Mouse (Mus musculus) CD4-positive helper T cell, adult 2 months (primary cell): ENCODE results near the gene Aldh1a7.
"Not testable (repeated sequence)": the region's sequence is repeated elsewhere in the genome, so short reads cannot be mapped to it uniquely, and the experiment has no call there.

Source experiments
- DNase-seq: peaks from one replicate; pipeline ENCODE4 v3.0.0-alpha.2; 2012; ENCODE audit warnings: low read depth, missing footprints, low spot score

The Aldh1a7 gene

DNA sequence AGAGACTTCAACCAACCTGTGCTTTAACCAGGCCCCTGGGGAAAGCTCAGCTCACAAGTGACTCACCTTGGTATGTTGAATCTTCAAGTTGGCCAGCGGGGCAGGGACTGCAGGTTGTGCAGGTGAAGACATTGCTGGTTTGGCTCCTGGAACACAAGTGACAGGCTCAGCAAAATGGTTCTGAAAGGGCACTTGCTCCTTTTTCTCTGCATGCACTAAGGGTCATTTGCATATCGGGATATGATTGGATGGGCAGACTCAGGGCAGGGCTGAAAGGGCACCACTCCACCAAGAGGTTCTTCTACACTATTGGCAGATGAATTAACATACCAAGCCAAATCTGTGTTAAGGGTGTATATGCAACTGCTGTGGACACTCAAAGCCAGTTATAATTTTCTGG is at the start of gene Aldh1a7:
Gene Aldh1a7 (minus strand): TSS at position 182 of the 400 bp plus-strand sequence.
- no peak for DNase-seq

DNA sequence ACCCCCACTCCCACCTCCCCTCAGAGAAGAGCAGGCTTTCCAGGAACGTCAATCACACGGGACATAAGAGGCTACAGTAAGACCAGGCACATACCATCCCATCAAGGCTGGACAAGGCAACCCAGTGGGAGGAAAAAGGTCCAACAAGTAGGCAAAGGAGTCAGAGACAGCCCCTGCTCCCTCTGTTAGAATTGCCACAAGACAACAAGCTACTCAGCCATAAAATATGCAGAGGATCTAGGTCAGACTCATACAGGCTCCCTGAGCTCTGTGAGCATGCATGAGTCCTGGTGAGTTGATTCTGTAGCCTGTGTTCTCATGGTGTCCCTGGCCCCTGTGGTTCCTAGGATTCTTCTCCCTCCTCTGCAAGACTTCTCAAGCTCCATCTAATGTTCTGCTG is 48.3 kb upstream of the Aldh1a7 start:
- DNase-seq = no peak

DNA sequence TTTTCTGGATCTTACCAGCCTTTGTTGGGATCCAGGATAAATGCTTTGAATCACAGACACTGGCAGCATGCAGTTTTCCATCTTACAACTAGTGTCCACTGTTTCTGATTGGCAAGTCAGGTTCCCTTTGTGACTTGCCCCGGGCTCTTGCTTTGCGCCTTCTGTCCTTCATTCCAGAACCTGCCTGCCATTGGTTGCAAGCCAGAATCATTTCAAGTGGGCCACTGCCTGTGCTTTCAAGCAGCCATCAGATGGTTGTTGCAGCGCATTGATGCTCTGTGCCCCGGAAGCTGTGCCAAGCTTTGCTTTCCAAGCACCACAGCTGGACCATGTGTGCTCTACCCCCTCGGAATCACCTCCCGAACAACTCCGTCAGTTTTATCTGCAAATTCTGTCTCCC is 46.6 kb upstream of the Aldh1a7 start:
- no peak for DNase-seq

DNA sequence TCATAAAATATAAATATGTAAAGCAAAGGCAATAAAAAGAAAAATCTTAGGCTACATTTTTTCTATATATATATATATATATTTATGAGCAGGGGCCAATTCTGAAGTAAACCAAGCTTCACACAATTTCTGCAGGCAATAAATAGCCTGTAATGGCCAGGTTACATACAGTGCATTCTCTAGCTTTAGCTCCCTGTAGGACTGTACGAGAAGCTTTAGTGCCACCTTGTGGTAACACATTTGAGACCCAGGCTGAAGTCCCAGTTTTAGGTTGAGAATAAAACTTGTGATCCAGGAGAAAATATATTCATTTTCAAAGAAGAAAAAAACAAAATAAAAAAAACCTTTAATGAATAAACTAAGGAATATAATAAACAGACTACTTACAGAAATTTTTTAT is 36.9 kb upstream of the Aldh1a7 start:
- no peak for DNase-seq

DNA sequence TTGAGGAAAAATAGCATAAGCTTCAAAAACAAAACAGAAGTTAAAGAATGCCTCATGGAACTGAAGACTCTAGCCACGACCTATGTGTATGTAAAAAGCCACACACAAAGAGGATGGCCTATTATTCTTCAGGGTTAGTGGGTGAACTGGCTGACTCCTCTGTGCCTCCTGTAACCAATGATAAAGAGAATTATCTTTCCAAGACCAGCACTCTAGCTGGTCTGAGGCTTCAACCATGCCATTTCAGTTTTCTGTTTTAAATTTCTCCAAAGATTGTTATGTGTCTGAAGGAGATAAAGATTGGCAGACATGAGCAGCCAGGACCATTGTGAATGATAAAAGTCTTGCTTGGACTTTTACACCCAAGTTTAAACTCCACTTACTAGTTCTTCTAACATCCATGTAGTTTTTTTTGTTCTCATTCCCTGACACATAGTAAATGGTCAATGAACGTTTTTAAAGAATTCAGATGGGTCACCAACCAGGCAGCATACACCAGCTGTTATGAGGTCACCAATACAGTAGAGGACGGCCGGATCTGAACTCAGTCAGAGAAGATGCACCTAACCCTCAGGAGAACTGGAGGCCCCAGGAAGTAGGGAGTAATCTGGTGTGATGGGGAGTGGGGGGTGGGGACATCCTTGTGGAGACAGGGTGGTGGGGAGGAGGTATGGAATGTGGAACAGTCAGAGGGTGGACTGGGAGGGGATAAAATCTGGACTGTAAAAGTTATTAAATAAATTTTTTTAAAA is 34.5 kb upstream of the Aldh1a7 start:
- no peak for DNase-seq

DNA sequence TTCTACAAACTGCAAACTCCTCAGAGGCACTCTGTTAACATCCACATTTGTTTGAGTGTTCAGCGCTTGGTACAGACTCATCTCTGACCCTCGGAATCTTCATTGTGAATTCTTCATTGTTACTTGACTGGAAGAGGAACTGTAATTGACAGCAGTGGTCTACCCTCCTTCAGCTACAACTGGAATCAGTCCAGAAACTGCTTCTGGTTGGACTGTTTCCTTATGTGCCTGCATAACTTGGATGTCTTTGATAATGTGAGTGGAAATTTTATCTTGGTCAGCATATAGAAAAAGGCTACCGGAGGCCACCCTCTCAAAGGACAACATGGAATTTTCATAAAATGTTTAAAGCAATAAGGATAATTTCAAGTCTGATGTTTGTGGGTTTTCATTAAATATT is 33.8 kb upstream of the Aldh1a7 start:
- DNase-seq = no peak

DNA sequence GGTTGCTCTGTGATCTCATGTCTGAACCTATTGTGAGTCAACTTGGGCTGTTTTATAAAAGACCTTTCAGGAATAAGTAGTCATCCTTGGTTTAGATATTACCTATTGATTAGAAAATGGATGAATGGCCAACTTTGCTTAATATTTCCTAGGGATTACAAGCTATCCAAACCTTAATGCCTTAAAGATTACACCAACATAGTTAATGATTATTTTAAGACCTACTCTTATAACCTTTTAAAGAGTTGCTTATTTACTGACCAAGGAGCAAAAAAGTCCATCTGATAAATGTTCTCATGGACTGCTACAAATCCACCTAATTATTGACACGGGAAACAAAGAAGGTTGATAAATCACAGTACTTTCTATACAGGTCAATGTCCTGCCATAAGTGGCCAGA is 17.3 kb upstream of the Aldh1a7 start:
- DNase-seq = no peak

DNA sequence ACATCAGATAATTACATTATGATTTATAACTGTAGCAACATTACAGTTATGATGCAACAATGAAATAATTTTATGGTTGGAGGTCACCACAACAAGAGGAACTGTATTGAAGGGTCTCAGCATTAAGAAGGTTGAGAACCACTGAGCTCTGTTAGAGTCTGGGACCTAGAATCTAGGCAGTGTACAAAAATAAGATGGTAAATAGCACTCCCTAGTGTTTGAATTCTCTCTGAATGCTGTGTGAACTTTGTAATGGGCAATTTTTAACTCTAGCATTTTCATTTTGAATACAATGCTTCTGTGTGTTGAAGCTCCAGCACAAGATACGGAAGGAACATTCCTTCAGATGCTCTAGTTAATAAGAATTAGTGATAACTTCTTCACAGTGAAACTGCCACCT is 916 bp upstream of the Aldh1a7 start:
- DNase-seq = no peak

DNA sequence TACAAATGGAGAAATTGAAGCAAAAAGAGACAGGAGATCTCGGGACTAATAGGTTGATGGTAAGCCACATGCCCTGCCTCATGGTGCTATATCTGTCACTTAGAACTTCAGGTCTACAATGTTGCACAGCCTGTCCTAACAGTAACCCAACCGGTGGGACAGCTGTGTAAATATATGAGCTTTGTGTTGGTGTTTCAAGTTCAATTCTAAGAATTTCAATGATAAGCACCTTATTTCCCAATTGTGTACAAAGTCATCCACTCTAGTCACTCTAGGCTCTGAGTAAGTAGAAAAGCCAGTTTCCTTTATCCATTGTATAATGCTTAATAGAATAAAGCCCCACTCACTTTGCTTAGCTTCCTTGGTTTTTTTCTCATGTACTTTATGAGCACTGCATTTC is 4.4 kb downstream of the Aldh1a7 start:
- no peak for DNase-seq

DNA sequence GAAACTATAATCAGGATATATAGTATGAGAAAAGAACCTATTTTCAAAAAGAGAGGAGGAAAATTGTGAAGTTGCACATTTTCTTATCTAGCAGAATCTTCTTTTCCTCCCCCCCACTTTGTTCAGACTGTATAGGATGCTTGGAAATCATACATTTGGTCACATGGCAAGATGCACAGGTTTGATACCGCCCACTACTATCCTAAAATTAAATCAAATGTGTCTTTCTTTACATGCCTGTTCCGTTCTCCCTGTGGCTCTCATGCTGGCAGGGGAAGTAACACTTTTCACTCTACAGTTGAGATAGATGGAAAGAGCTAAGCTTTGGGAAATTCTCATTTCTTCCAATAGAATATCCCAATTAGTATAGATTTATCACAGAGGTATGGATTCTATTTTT is 7.1 kb downstream of the Aldh1a7 start:
- DNase-seq = no peak

DNA sequence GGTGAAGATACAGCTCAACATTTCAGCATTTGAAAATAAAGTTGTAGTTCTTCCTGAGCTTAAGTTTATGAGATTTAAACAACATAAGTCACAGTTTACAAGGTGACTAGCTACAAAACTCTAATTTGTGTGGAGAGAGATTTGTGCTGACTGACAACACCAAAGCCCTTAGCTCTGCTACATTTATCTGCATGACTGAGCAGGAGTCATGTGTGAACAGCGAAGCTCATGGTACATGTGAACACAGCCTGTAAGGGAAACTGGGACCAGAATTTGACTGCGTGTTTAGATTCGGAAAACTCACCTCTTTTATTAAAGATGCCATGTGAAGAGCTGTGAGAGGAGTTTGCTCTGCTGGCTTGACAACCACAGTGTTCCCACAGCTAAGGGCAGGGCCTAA is 11.7 kb downstream of the Aldh1a7 start:
- DNase-seq = no peak

DNA sequence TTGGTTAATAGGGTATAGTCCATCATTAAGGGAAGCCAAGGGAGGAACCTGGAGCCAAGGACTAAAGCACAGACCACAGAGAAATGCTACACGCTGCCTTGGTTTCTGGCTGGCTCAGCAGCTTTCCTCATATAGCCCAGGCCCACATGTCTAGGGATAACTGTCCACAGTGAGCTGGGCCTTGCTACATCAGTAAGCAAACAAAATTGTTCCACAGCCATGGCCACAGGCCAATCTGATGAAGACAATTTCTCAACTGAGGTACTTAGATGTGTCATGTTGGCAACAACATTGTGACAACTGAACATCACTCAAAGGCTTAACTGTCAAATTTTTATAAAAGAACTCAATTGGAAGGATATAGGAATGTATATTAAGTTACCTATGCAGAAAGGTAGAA is 12.3 kb downstream of the Aldh1a7 start:
- no peak for DNase-seq

DNA sequence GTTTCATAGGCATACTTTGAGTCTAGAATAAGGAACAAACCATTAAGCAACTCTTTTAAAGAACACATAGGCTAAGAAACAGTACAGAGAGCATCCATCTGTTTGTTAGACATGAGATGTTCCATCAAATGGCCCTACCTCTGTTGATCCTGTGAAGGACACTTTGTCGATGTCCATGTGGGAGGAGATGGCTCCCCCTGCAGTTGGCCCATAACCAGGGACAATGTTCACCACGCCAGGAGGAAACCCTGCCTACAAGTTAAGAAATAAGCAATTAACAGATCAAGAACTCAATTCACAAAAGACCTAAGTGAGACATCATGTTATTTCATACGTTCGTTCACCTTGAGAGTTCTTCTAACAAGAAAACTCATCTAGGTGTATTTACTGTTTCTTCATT is 12.8 kb downstream of the Aldh1a7 start:
- no peak for DNase-seq

DNA sequence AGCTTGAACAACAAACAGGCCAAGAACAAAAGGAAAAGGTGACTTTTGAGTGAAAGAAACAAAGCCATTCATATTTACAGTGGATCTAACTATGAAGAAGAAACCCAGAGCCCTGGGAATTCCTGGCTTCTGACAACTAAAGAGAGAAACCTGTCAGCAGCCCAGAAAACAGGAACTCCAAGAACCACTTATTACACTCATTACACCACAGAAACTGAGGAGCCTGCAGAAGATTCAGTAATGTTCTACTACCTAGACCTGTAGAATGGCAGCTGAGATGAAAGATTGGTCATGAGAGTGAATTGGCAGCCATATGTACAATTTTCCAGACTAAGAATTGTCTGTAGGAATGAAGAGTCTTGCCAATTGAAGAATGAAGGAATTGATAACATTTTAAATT is 20.2 kb downstream of the Aldh1a7 start:
- DNase-seq = no peak

DNA sequence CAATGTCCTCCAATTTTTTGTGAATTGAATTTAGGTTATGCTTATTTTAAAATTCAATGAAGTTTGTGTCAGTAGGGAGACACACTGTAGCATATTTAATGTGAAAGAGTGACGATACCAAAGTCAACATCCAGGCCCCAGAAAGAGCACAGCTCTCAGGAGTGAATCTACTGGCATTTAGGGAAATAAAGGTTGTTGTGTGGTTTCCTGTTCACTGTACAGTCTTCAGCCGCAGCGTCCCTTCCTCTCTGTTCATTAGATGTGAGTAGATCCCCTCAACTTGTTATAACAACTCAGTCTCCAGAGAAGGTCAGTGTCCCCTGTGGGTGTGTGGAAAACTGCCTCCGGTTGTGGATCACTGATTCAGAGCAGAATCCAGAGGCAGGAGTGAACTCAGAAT is 20.6 kb downstream of the Aldh1a7 start:
- no peak for DNase-seq

DNA sequence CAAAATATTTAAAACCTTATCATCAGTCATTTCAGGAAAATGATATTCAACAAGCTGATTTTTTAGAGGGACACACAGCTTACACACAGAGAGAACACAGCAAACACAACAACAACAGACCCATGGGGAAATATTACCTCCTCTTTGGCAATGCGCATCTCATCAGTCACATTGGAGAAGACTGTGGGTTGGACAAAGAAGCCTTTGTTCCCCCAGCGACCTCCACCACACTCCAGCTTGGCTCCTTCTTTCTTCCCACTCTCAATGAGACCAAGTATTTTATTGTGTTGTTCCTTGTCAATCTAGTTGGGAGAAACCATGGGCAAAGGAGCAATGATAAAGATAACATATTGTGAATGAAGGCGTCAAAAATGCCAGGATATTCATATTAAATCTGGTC is 25.3 kb downstream of the Aldh1a7 start:
- DNase-seq = no peak

DNA sequence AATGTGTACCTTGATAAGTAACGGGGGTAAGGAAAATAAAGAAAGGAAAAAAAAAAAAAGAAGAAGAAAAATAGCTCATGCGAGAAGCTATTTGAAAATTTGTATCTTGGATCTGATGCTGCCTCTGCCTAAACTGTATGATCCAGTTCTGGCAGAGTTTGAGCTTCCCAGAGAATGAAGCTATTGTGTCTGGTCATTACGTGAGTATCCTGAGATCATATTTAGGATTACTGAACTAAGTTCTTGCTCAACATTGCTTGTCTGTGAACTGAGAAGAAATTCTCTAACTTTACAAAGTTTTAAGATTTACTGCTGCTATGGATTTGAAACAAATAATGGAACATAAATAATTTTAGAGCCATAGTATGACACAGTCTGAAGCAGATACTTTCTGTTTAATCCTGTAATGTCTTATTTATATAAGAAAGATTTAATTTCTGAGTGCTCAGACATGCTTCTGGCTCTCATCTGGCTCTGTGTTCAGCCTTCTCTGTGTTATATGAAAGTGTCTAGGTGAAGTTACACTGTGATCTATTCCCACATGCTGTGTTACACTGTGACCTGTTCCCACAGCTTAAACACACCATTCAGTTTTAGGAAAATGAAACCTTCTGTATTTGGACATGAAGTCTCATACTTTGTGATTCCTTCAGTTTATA is 49.5 kb downstream of the Aldh1a7 start:
- DNase-seq = no peak

DNA sequence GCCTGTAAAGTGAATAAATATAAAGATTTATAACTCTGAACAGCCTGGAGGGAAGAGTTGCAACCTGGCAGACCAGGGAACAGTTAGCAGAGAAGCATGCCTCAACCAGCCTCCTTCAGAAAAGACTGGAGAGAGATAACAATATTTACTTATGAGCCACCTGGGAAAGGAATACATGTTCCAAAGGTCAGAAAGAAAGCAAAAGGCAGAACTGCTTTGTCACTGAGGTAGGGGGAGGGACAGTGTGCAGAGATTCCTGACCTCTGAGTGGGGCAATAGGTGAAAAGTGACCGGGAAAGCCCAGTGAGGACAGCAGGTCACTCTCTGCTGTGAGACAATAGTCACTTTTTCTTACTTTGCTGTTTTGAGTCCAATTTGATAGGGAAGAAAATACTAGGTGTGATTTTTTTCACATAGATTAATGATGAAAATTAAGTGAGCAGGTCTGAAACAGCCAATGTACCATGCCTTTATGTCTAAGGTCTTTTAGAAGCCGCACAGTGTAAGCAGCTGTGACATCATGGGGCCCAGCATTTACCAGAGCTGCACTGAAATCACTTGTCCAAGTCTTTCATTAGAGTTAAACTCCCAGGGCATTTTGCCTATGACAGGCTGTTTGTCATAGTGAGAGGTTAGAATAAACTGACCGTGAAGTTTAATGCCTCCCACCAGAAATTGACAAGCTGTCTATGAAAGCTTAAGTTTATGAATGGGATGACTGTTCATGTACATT is 73.1 kb downstream of the Aldh1a7 start:
- no peak for DNase-seq

DNA sequence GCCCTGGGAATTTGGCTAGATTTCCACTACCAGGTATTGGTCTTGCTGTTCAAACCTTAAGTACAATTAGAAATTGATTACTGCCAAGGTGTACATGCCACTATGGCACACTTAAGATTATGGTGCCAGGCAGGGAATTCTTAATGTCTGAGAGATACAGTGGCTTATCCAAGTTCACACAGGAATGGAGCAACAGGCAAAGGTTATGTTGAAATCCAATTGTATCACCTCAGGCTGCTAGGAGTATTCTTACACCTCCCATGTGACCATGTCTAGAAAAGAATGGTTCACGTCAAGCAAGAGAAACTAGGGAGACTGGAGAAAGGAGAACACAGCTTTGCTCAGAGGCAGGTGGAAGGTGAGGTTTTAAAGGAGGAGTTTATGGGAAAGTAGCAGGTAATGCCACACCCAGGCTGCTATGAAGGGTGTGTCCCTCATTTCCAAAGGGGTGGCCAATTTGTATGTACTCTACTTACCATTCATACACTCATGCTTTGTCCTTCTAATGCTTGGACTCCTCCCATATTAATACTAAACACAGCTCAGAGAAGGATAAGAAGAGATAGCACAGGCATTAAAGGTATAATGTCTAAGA is 74.2 kb downstream of the Aldh1a7 start:
- DNase-seq = no peak

DNA sequence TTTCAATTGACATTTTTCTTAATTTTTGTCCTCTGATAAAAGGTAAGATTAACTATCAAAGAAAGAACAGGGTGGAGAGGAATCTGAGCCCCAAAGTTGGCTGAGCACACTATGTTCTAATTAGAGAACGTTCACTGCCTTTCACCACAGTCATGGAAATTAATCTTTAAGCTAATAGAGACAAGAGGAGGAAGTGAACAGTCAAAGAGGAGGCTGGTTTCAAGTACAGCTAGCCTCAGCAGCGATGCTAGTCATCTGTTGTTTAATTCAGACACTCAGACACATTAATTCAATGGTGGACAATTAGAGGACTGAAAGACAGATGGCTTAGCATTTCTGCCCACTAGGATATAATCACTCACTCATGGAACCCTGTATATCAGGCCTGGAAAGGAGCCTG is 77.4 kb downstream of the Aldh1a7 start:
- no peak for DNase-seq

DNA sequence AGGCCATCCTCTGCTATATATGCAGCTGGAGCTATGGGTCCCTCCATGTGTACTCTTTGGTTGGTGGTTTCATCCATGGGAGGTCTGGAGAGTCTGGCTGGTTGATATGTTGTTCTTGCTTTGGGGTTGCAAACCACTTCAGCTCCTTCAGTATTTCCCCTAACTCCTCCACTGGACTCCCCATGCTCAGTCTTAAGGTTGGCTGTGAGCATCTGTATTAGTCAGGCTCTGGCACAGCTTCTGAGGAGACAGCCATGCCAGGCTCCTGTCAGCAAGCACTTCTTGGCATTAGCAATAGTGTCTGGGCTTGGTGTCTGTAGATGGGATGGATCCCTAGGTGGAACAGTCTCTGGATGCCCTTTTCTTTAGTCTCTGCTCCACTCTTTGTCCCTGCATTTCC is 79.9 kb downstream of the Aldh1a7 start:
- not testable (repeated sequence) for DNase-seq

DNA sequence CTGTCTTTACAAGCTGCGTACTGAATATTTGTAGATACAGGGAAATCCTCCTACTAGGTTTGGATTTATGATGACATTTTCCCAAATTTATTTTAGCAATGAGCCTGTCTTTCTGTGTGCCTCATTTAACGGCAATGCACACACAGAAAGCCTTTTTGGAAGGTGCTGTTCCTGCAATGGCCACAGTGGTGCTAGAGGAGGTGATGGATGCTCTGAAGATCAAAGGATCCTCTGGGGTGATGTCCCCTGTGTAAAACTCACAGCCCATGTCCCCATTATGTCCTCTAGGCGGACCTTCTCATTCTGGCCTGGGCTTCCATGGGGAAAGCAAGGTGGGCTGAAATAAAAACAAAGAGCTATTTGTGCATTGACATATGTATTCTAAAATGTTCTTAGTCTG is 83.0 kb downstream of the Aldh1a7 start:
- no peak for DNase-seq
